Mouse (Mus musculus): ENCODE data around the gene Olfr1271.
"Not testable (repeated sequence)": the region's sequence is repeated elsewhere in the genome, so short reads cannot be mapped to it uniquely, and the experiment has no call there.

Olfr1271 gene

DNA sequence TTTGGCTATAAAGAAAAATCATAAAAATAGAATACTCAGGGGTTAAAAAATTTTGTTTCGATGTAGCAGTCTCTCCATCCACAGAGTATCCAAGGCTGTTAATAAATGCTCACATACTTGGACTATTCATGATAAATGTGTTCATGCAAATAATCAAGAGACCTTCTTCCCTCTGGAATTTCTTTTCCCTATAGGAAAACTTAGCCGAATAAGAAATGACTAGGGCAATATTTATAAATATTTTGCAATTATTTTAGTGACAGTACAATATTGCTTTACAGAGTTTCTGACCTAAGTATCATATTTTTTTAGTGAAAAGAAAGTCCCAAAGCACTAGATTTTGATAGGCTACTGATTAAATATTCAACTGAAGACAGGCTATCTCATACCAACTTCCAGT is at the start of gene Olfr1271:
Gene Olfr1271, minus strand, starts transcription at position 101 of the 400 bp plus-strand sequence.
- DNase-seq (ENCODE audit: low read depth, low spot score), result no peak

DNA sequence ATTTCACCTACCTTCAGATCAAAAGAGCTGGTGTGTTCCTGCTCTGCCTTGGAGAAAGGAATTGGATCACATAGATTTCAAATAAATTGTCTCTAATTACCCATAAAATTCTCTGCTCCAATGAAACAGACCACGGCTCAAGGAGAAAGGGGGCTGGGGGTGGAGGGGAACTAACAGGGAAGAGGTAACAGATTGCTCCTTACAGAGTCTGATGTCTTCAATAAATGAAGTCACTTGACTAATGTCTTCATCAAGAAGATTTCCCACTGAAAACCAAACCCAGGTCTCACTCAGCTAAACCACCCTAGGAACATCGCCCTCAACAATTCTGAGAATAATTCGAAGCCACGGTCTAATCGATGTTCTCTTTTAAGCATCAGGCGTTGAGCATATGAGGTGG is 21.9 kb upstream of the Olfr1271 start, which contains the start of gene Olfr1272:
Gene Olfr1272, minus strand, starts transcription at position 101 of the 400 bp plus-strand sequence.
- no peak for DNase-seq (ENCODE audit: low read depth, low spot score)

DNA sequence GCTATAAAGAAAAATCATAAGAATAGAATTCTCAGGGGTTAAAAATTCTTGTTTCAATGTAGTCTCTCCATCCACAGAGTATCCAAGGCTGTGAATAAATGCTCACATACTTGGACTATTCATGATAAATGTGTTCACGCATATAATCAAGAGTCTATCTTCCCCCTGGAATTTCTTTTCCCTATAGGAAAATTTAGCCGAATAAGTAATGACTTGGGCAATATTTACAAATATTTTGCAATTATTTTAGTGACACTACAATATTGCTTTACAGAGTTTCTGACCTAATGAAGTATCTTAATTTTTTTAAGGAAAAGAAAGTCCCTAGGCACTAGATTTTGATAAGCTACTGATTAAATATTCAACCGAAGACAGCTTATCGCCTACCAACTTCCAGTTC is 13.3 kb downstream of the Olfr1271 start, which contains the start of gene Olfr142:
Gene Olfr142, minus strand, starts transcription at position 101 of the 400 bp plus-strand sequence.
- no peak for DNase-seq (ENCODE audit: low read depth, low spot score)

DNA sequence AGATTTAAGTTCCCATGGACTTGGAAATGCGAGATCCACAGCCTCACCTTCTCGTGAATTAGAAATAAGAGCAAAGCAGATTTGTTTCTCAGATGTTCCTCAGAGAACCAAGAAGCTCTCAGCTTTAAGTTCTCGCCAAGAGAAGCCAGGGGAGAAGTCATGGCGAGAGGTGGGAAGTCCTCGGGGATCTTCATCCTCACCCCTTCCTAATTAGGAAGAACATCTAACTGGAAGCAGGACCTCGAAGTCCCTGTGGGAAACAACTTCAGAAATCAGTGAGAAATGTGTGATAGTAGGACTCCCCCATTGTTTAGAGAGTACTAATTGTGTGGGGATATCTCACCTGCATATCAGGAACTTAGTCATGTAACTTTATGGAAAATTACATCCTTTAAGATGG is 46.4 kb downstream of the Olfr1271 start, which contains the start of gene Olfr1506:
Gene Olfr1506, minus strand, starts transcription at position 101 of the 400 bp plus-strand sequence.
- DNase-seq (ENCODE audit: low read depth, low spot score), result not testable (repeated sequence)

Measured in embryo, embryonic 11.5 days (tissue).